Mouse (Mus musculus) ES-E14 (cell line): Measurements from ENCODE around the gene Ablim1. TPM values are rescaled to one million over a fixed set of nuclear protein-coding genes. Genes with fewer than 3 reads are reported as not detected.

Source experiments
- DNase-seq: peaks from one replicate; pipeline ENCODE4 v3.0.0-alpha.2; 2013; ENCODE audit warnings: low read depth, low spot score
- H3K27ac ChIP-seq: 2 replicates; pipeline ENCODE4 v1.5.1; 2012; ENCODE audit warnings: low read depth, mild to moderate bottlenecking, low read length, moderate library complexity, mixed read lengths; ENCODE audit not compliant: poor library complexity, insufficient read depth, severe bottlenecking
- H3K36me3 ChIP-seq: 2 replicates; pipeline ENCODE4 v1.6.1; 2012; ENCODE audit warnings: mild to moderate bottlenecking, low read length, moderate library complexity, mixed read lengths; ENCODE audit not compliant: control insufficient read depth, poor library complexity, insufficient read depth, severe bottlenecking
- H3K4me1 ChIP-seq, 2 experiments: fragments of 150-350 bp in 1 of 2; sonication (generic) in 1 of 2; 2 replicates each; pipeline ENCODE4 v1.6.1; 2012; ENCODE audit warnings: low read length in 2 of 2, mild to moderate bottlenecking in 1 of 2, mixed read lengths in 1 of 2; ENCODE audit not compliant: control insufficient read depth in 2 of 2, insufficient read depth in 2 of 2, poor library complexity in 1 of 2
- H3K4me3 ChIP-seq, 2 experiments: fragments of 150-350 bp in 1 of 2; sonication (generic) in 1 of 2; 2 replicates each; pipeline ENCODE4 v1.5.1; 2012; ENCODE audit warnings: low read length in 2 of 2, low read depth in 1 of 2, mild to moderate bottlenecking in 1 of 2, mixed read lengths in 1 of 2; ENCODE audit not compliant: insufficient read depth in 1 of 2, poor library complexity in 1 of 2, severe bottlenecking in 1 of 2
- H3K9ac ChIP-seq: 2 replicates; pipeline ENCODE4 v1.6.1; 2012; ENCODE audit warnings: low read depth, mild to moderate bottlenecking, low read length, mixed read lengths; ENCODE audit not compliant: poor library complexity, insufficient read depth, severe bottlenecking
- H3K9me3 ChIP-seq: fragments of 150-350 bp; sonication (generic); 2 replicates; pipeline ENCODE4 v1.6.1; 2012; ENCODE audit warnings: low read depth, mild to moderate bottlenecking, low read length; ENCODE audit not compliant: control insufficient read depth, insufficient read depth
- CHD2 ChIP-seq: IDR thresholded peaks from 2 replicates; pipeline ENCODE4 v1.6.1; 2014; ENCODE audit warnings: mild to moderate bottlenecking, low read depth, low read length, inconsistent platforms
- HCFC1 ChIP-seq: IDR thresholded peaks from 2 replicates; pipeline ENCODE4 v1.6.1; 2012; ENCODE audit warnings: low read length, inconsistent platforms, borderline replicate concordance; ENCODE audit not compliant: insufficient read depth
- MAFK ChIP-seq: IDR thresholded peaks from 2 replicates; pipeline ENCODE4 v1.6.1; 2014; ENCODE audit warnings: mild to moderate bottlenecking, low read depth, low read length, inconsistent platforms; ENCODE audit not compliant: insufficient read depth
- ZC3H11A ChIP-seq: IDR thresholded peaks from 2 replicates; pipeline ENCODE4 v1.6.1; 2012; ENCODE audit warnings: low read depth, mild to moderate bottlenecking, inconsistent platforms, low read length, borderline replicate concordance
- ZNF384 ChIP-seq: IDR thresholded peaks from 2 replicates; pipeline ENCODE4 v1.6.1; 2012; ENCODE audit warnings: low read depth, low read length, inconsistent platforms
- in situ Hi-C, 2 experiments: fragments of 600-800 bp; cut with MboI; formaldehyde crosslinking; loops; one replicate each; pipeline ENCODE4 v1.15.1; 2025; ENCODE audit warnings: low sequenced_read_pairs in 2 of 2, inconsistent platforms in 1 of 2; ENCODE audit not compliant: unreplicated experiment in 2 of 2
- total RNA-seq: library from RNA; depleted of rRNA; stranded (reverse); fragments of 300-350 nt; gene quantifications from 2 replicates; pipeline ENCODE4 v1.2.3, GENCODE M21; 2012

The Ablim1 gene
- total RNA-seq, 1 experiment: 5.4 TPM

DNA sequence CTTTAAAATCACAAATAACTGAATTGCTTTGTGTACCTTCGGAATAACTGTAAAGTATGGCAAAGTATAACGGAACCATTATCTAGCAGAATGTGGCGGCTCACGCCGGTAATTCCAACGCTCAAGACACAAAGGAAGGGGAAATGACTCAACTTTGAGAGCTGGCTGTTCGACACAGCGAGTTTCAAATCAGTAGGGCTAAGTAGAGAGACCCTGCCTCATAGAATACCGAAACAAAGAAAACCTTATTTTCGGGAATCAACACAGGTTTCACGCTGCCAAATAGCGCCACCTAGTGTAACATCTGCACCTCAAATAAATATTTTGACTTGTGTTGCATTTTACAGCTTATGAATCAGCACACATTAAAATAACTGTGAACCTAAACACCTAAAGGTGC lies 14.1 kb upstream of the Ablim1 start:
- in situ Hi-C loops: loop anchor here in 1 of 2 experiments (5.0 kb wide), 1 partner anchor 166 kb away; no protein-coding TSS in a partner anchor
- no peak for DNase-seq
- TF ChIP-seq ZNF384 (0 out of 2 replicates have a peak, but pooled peaks have one; percentile 24), HCFC1 (no peak), ZC3H11A (peak; percentile 57; the same call in 1 of the 2 replicates), MAFK (no peak)
- Histone ChIP-seq H3K4me1 (peaks cover 0 to 10% of the 10 kb centered on the region in 2 experiments; a peak in 1 of 4 replicates), H3K9me3 (no peaks in the 10 kb centered on the region), H3K36me3 (no peaks in the 10 kb centered on the region), H3K9ac (no peak overlapping the region), H3K27ac (no peak overlapping the region), H3K4me3 (no peak overlapping the region)

DNA sequence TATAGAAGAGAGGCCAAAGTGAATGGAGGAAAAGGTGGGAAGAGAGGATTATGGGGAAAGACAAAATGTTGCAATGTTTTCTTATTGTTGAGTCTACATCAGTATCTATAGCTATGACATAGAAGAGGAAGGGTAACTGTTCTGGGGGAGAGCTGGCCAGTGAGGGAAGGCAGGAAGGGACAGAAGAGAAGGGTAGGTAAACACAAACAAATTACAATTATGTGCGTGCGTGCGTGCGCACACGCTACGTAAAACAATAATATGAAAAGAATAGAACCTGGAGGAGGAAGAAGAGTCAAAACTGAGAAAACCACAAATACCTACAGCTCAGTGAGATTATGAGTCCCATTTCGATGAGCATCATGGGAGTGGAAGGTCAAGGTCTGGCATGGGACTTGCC lies 13.6 kb upstream of the Ablim1 start:
- Histone ChIP-seq H3K4me1 (peaks cover 0 to 8% of the 10 kb centered on the region in 2 experiments; a peak in 1 of 4 replicates), H3K9me3 (no peaks in the 10 kb centered on the region), H3K27ac (no peak overlapping the region), H3K4me3 (no peak overlapping the region), H3K36me3 (no peaks in the 10 kb centered on the region), H3K9ac (no peak overlapping the region)
- in situ Hi-C loops: loop anchor here in 1 of 2 experiments (5.0 kb wide), 1 partner anchor 166 kb away; no protein-coding TSS in a partner anchor
- no peak for DNase-seq
- TF ChIP-seq ZNF384 (no peak), HCFC1 (no peak), ZC3H11A (no peak), MAFK (no peak), CHD2 (no peak)

DNA sequence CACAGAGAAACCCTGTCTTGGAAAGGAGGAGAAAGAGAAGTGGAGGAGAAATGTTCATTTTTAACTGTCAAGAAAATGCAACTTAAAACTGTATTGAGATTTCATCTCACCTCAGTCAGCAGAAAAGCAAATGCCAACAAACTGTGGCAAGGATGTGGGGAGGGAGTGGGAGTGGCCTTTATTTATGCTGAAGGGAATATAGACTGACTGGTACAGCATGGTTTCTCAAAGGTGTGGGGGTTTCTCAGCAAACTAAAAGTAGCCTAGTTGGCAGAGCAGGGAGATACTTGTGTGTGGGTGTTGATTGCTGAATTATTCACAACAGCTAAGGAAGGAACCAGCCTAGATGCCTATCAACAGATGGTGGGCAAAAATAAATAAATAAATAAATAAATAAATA lies 13.0 kb upstream of the Ablim1 start:
- H3K4me3 ChIP-seq: no peak overlapping the region
- no peak overlapping the region for H3K9ac ChIP-seq
- no peaks in the 10 kb centered on the region for H3K9me3 ChIP-seq
- in situ Hi-C loops: loop anchor here in 1 of 2 experiments (5.0 kb wide), 1 partner anchor 165 kb away; no protein-coding TSS in a partner anchor
- H3K27ac ChIP-seq: no peak overlapping the region
- TF ChIP-seq CHD2 (no peak), ZC3H11A (no peak), ZNF384 (no peak), MAFK (no peak), HCFC1 (no peak)
- no peaks in the 10 kb centered on the region for H3K36me3 ChIP-seq
- peaks cover 0 to 5% of the 10 kb centered on the region in 2 experiments; a peak in 1 of 4 replicates for H3K4me1 ChIP-seq
- no peak for DNase-seq

GRCm38 (mm10) chr19:57325748-57326300 lies 11.1 kb upstream of the Ablim1 start:
- in situ Hi-C loops: loop anchor here in 1 of 2 experiments (5.0 kb wide), 1 partner anchor 164 kb away; no protein-coding TSS in a partner anchor
- peaks cover 0 to 1% of the 10 kb centered on the region in 2 experiments; a peak in 1 of 4 replicates for H3K4me1 ChIP-seq
- no peak overlapping the region for H3K9ac ChIP-seq
- DNase-seq: peak; percentile 42
- H3K36me3 ChIP-seq: no peaks in the 10 kb centered on the region
- H3K4me3 ChIP-seq: no peak overlapping the region
- H3K27ac ChIP-seq: no peak overlapping the region
- no peaks in the 10 kb centered on the region for H3K9me3 ChIP-seq
- TF ChIP-seq CHD2: no peak
- TF ChIP-seq HCFC1: no peak
- no peak for TF ChIP-seq MAFK
- peak; percentile 45; the same call in 1 of the 2 replicates for TF ChIP-seq ZC3H11A
- TF ChIP-seq ZNF384: no peak
